Mouse (Mus musculus) liver, postnatal 0 days (tissue): ENCODE results near the gene Shd.

Experiments used
- CTCF ChIP-seq: sonication (generic); IDR thresholded peaks from 2 replicates; pipeline ENCODE4 v1.5.1; 2016; ENCODE audit warnings: antibody characterized with exemption, low read depth
- EP300 ChIP-seq: IDR thresholded peaks from 2 replicates; pipeline ENCODE4 v1.6.1; 2016; ENCODE audit warnings: antibody characterized with exemption, low read depth, mild to moderate bottlenecking

GRCm38 (mm10) chr17:56009088-56009961 is 39.1 kb downstream of the Shd start:
- TF ChIP-seq CTCF, result peak; percentile 61
- no peak for TF ChIP-seq EP300
